Mouse (Mus musculus) forebrain, embryonic 15.5 days (tissue): ENCODE data around the gene Fam114a1. TPM values are rescaled to one million over a fixed set of nuclear protein-coding genes. Genes with fewer than 3 reads are reported as not detected.

Experiments
- ATAC-seq: fragments of 200-750 bp; cut with Nextera tagmentation; replicated peaks from 2 replicates; pipeline ENCODE4 v1.8.0; 2017; ENCODE audit warnings: mild to moderate bottlenecking, moderate TSS enrichment, moderate library complexity
- H3K27ac ChIP-seq: fragments of 300-500 bp; sonication (generic); replicated peaks from 2 replicates; pipeline ENCODE4 v1.5.1; 2015; ENCODE audit warnings: mild to moderate bottlenecking, inconsistent platforms
- H3K27me3 ChIP-seq: fragments of 300-500 bp; sonication (generic); 2 replicates; pipeline ENCODE4 v1.6.1; 2015; ENCODE audit warnings: inconsistent platforms
- H3K36me3 ChIP-seq: fragments of 300-500 bp; sonication (generic); 2 replicates; pipeline ENCODE4 v1.6.1; 2015; ENCODE audit warnings: mild to moderate bottlenecking, inconsistent platforms
- H3K4me1 ChIP-seq: fragments of 300-500 bp; sonication (generic); 2 replicates; pipeline ENCODE4 v1.6.1; 2015; ENCODE audit warnings: inconsistent platforms
- H3K4me2 ChIP-seq: fragments of 300-500 bp; sonication (generic); replicated peaks from 2 replicates; pipeline ENCODE4 v1.6.1; 2015; ENCODE audit warnings: mild to moderate bottlenecking, inconsistent platforms
- H3K4me3 ChIP-seq: fragments of 300-500 bp; sonication (generic); 2 replicates; pipeline ENCODE4 v1.5.1; 2015; ENCODE audit warnings: mild to moderate bottlenecking, inconsistent platforms
- H3K9ac ChIP-seq: fragments of 300-500 bp; sonication (generic); replicated peaks from 2 replicates; pipeline ENCODE4 v1.6.1; 2015; ENCODE audit warnings: mild to moderate bottlenecking, inconsistent platforms
- H3K9me3 ChIP-seq: fragments of 300-500 bp; sonication (generic); 2 replicates; pipeline ENCODE4 v1.6.1; 2016; ENCODE audit warnings: inconsistent platforms
- WGBS: fragments of 180-500 bp; shearing (Covaris S2); methylation state at CpG from one replicate; pipeline ENCODE4 v1.1.7; 2015; ENCODE audit warnings: mixed read lengths; 5-methylcytosine and 5-hydroxymethylcytosine counted together
- polyA plus RNA-seq: library from polyadenylated mRNA; unstranded; fragments of >200 nt; fragmentation: Nextera tagmentation; extraction: Ambion mirVana; gene quantifications from 2 replicates; pipeline ENCODE4 v1.2.1, GENCODE M21; 2015

The Fam114a1 gene
- polyA plus RNA-seq, 1 experiment from 2014 or later, result 7.5 TPM

GRCm38 (mm10) chr5:64968961-64969860 is 660 bp upstream of the Fam114a1 start:
- H3K4me1 ChIP-seq, result peaks cover 15% of the 10 kb centered on the region
- no peaks in the 10 kb centered on the region for H3K36me3 ChIP-seq
- H3K27ac ChIP-seq, result no peak overlapping the region
- peak; percentile 36; the same call in 1 of the 2 replicates for ATAC-seq
- peak overlapping the region; percentile 54 for H3K9ac ChIP-seq
- H3K4me2 ChIP-seq, result peak overlapping the region; percentile 96
- H3K27me3 ChIP-seq, result peaks cover 4% of the 10 kb centered on the region; the same call in 1 of the 2 replicates
- peak overlapping the region; percentile 56 for H3K4me3 ChIP-seq
- no peaks in the 10 kb centered on the region for H3K9me3 ChIP-seq
- 4% methylated on average over 14 of the region's 14 CpGs for WGBS

GRCm38 (mm10) chr5:64975121-64975520 is 5.2 kb downstream of the Fam114a1 start:
- 69% methylated on average over 5 of the region's 5 CpGs for WGBS

GRCm38 (mm10) chr5:64977128-64977527 is 7.3 kb downstream of the Fam114a1 start:
- H3K4me2 ChIP-seq, result no peak overlapping the region
- no peak overlapping the region for H3K4me3 ChIP-seq
- H3K36me3 ChIP-seq, result no peaks in the 10 kb centered on the region
- WGBS, result 73% methylated on average over 8 of the region's 8 CpGs
- H3K9ac ChIP-seq, result no peak overlapping the region
- no peak overlapping the region for H3K27ac ChIP-seq
- ATAC-seq, result 0 out of 2 replicates have a peak, but pooled peaks have one; percentile 26
- H3K27me3 ChIP-seq, result no peaks in the 10 kb centered on the region
- H3K4me1 ChIP-seq, result no peaks in the 10 kb centered on the region
- no peaks in the 10 kb centered on the region for H3K9me3 ChIP-seq

More at GRCm38 (mm10) chr5:64975121-64975520, 5.2 kb downstream of the Fam114a1 start:
- Histone ChIP-seq H3K9ac (no peak overlapping the region), H3K4me2 (no peak overlapping the region), H3K4me1 (0 out of 2 replicates have a peak, but pooled peaks cover 5% of the 10 kb centered on the region), H3K36me3 (no peaks in the 10 kb centered on the region), H3K9me3 (no peaks in the 10 kb centered on the region), H3K27ac (no peak overlapping the region), H3K4me3 (no peak overlapping the region), H3K27me3 (no peaks in the 10 kb centered on the region)
- ATAC-seq, result no peak

GRCm38 (mm10) chr5:64985971-64986370 is 16.1 kb downstream of the Fam114a1 start:
- H3K27ac ChIP-seq, result no peak overlapping the region
- no peaks in the 10 kb centered on the region for H3K27me3 ChIP-seq
- H3K9me3 ChIP-seq, result no peaks in the 10 kb centered on the region
- WGBS, result 84% methylated on average over 7 of the region's 7 CpGs
- H3K9ac ChIP-seq, result no peak overlapping the region
- no peak for ATAC-seq
- H3K4me3 ChIP-seq, result no peak overlapping the region
- no peaks in the 10 kb centered on the region for H3K36me3 ChIP-seq
- H3K4me1 ChIP-seq, result no peaks in the 10 kb centered on the region
- H3K4me2 ChIP-seq, result no peak overlapping the region

- ATAC-seq, result no peak
- H3K4me1 ChIP-seq, result no peaks in the 10 kb centered on the region
- no peaks in the 10 kb centered on the region for H3K27me3 ChIP-seq
- no peak overlapping the region for H3K27ac ChIP-seq
- WGBS, result 93% methylated on average over 1 of the region's 1 CpGs
- no peaks in the 10 kb centered on the region for H3K36me3 ChIP-seq
- no peak overlapping the region for H3K4me3 ChIP-seq
- H3K9ac ChIP-seq, result no peak overlapping the region
- H3K9me3 ChIP-seq, result no peaks in the 10 kb centered on the region
- no peak overlapping the region for H3K4me2 ChIP-seq
These were observed 20.1 kb downstream of the Fam114a1 start for GRCm38 (mm10) chr5:64989940-64990339.

GRCm38 (mm10) chr5:64992540-64992939 is 22.7 kb downstream of the Fam114a1 start:
- Histone ChIP-seq H3K4me1 (no peaks in the 10 kb centered on the region), H3K9me3 (no peaks in the 10 kb centered on the region), H3K4me3 (no peak overlapping the region), H3K27me3 (no peaks in the 10 kb centered on the region), H3K27ac (no peak overlapping the region), H3K9ac (no peak overlapping the region), H3K4me2 (no peak overlapping the region), H3K36me3 (no peaks in the 10 kb centered on the region)
- WGBS, result 45% methylated on average over 8 of the region's 8 CpGs
- ATAC-seq, result no peak

GRCm38 (mm10) chr5:64995408-64995807 is 25.5 kb downstream of the Fam114a1 start:
- WGBS, result 97% methylated on average over 2 of the region's 2 CpGs
- Histone ChIP-seq H3K27ac (no peak overlapping the region), H3K4me2 (no peak overlapping the region), H3K27me3 (no peaks in the 10 kb centered on the region), H3K4me3 (no peak overlapping the region), H3K9ac (no peak overlapping the region), H3K9me3 (no peaks in the 10 kb centered on the region), H3K36me3 (no peaks in the 10 kb centered on the region), H3K4me1 (no peaks in the 10 kb centered on the region)
- no peak for ATAC-seq

- no peak overlapping the region for H3K9ac ChIP-seq
- 44% methylated on average over 10 of the region's 10 CpGs for WGBS
- H3K9me3 ChIP-seq, result no peaks in the 10 kb centered on the region
- peak; percentile 78 for ATAC-seq
- no peaks in the 10 kb centered on the region for H3K36me3 ChIP-seq
- H3K27me3 ChIP-seq, result no peaks in the 10 kb centered on the region
- H3K4me3 ChIP-seq, result no peak overlapping the region
- H3K27ac ChIP-seq, result peak overlapping the region; percentile 35; the same call in 1 of the 2 replicates
- peaks cover 13% of the 10 kb centered on the region for H3K4me1 ChIP-seq
- peak overlapping the region; percentile 21; the same call in 1 of the 2 replicates for H3K4me2 ChIP-seq
These were observed 33.3 kb downstream of the Fam114a1 start for GRCm38 (mm10) chr5:65002940-65003824.

GRCm38 (mm10) chr5:65003946-65004535 is 34.2 kb downstream of the Fam114a1 start:
- no peak overlapping the region for H3K27ac ChIP-seq

GRCm38 (mm10) chr5:65005251-65005650 is 35.4 kb downstream of the Fam114a1 start:
- ATAC-seq, result no peak
- no peak overlapping the region for H3K27ac ChIP-seq
- 93% methylated on average over 4 of the region's 4 CpGs for WGBS
- H3K36me3 ChIP-seq, result no peaks in the 10 kb centered on the region
- H3K27me3 ChIP-seq, result no peaks in the 10 kb centered on the region
- no peak overlapping the region for H3K4me3 ChIP-seq
- H3K4me1 ChIP-seq, result peaks cover 13% of the 10 kb centered on the region
- H3K4me2 ChIP-seq, result no peak overlapping the region
- no peak overlapping the region for H3K9ac ChIP-seq
- no peaks in the 10 kb centered on the region for H3K9me3 ChIP-seq

More at GRCm38 (mm10) chr5:65003946-65004535, 34.2 kb downstream of the Fam114a1 start:
- Histone ChIP-seq H3K9me3 (no peaks in the 10 kb centered on the region), H3K9ac (no peak overlapping the region), H3K27me3 (no peaks in the 10 kb centered on the region), H3K36me3 (no peaks in the 10 kb centered on the region), H3K4me3 (no peak overlapping the region), H3K4me1 (peaks cover 13% of the 10 kb centered on the region), H3K4me2 (no peak overlapping the region)
- no peak for ATAC-seq
- 46% methylated on average over 7 of the region's 7 CpGs for WGBS

- H3K4me1 ChIP-seq, result peaks cover 13% of the 10 kb centered on the region
- 0 out of 2 replicates have a peak, but pooled peaks have one; percentile 10 for ATAC-seq
- no peak overlapping the region for H3K4me2 ChIP-seq
- H3K36me3 ChIP-seq, result no peaks in the 10 kb centered on the region
- H3K9me3 ChIP-seq, result no peaks in the 10 kb centered on the region
- no peaks in the 10 kb centered on the region for H3K27me3 ChIP-seq
- no peak overlapping the region for H3K27ac ChIP-seq
- no peak overlapping the region for H3K9ac ChIP-seq
- no peak overlapping the region for H3K4me3 ChIP-seq
- 37% methylated on average over 4 of the region's 4 CpGs for WGBS
These were observed 36.2 kb downstream of the Fam114a1 start for GRCm38 (mm10) chr5:65006011-65006491.
